Mouse (Mus musculus) E14TG2a.4 (cell line): ENCODE results near the gene Mbtd1.

Experiments
- CTCF ChIP-seq: conservative IDR thresholded peaks from 2 replicates; pipeline ENCODE4 v1.5.1; 2014; ENCODE audit warnings: low read length
- NANOG ChIP-seq: IDR thresholded peaks from 2 replicates; pipeline ENCODE4 v1.6.1; 2014; ENCODE audit warnings: borderline replicate concordance, low read length, mixed read lengths

DNA sequence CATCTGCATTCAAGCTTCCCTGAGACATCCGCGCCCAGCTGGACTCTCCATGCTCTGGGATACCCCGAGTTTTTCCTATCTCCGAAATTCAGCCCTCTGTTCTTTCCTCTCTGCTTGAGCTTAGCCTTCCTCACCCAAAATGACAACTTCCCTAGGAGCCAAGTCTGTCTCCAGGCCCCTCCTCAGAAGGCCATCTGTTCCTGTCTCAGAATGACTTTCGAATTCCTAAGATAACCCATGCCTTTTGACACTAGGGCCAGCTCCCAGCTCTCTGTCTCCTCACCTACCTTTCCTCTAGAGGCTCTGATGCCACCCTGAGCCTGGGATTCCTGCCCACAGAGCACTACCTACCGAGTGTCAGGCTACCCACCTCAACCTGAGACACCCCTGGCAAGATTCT lies 70.5 kb downstream of the Mbtd1 start, which contains the start of gene Nme2:
- TF ChIP-seq CTCF (no peak), NANOG (no peak)
